Mouse (Mus musculus) ES-E14 (cell line): ENCODE data around the gene Crip2.

Experiments
- CHD2 ChIP-seq: IDR thresholded peaks from 2 replicates; pipeline ENCODE4 v1.6.1; 2014; ENCODE audit warnings: mild to moderate bottlenecking, low read depth, low read length, inconsistent platforms
- MAFK ChIP-seq: IDR thresholded peaks from 2 replicates; pipeline ENCODE4 v1.6.1; 2014; ENCODE audit warnings: mild to moderate bottlenecking, low read depth, low read length, inconsistent platforms; ENCODE audit not compliant: insufficient read depth
- ZC3H11A ChIP-seq: IDR thresholded peaks from 2 replicates; pipeline ENCODE4 v1.6.1; 2012; ENCODE audit warnings: low read depth, mild to moderate bottlenecking, inconsistent platforms, low read length, borderline replicate concordance

DNA sequence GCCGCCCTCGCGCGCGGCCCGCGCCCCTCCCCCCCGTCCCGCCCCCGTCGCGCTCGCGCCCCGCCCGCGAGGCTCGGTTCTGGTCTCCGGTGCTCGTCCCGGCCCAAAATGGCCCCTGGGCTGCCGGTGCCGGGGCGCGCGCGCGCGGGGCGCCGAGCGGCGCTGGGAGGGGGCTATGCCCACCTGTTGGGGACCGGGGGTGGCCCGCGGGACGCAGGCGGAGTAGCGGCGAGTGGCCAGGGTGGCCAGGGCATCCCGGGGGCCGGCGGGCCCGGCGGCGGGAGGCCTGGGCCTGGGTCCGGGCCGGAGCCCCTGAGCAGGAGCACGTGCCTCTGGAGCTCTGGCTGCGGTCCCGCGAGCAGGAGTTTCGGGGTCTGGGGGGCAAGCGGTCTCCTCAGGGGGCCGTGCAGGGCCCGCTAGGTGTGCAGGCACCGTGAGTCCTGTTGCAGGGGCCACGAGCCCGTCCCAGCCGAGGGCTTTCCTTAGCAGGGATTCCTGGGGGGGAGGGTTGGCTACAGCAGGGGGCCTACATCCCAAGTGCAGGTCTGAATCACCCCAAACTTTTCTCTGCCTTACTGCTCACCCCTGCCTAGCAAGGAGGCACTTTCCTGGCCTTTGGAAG, 41.4 kb upstream of the Crip2 start:
- TF ChIP-seq CHD2 (no peak), MAFK (no peak), ZC3H11A (no peak)
